Mouse (Mus musculus) subcutaneous adipose tissue, adult 2 months (tissue): Measurements from ENCODE around the gene Zc3h6. TPM values are rescaled to one million over a fixed set of nuclear protein-coding genes. Genes with fewer than 3 reads are reported as not detected.

Experiments
- polyA plus RNA-seq: library from polyadenylated mRNA; depleted of rRNA; stranded (reverse); fragments of >200 nt; gene quantifications from 2 replicates; pipeline ENCODE4 v1.2.3, GENCODE M21; 2012; ENCODE audit warnings: low replicate concordance; rRNA removed

Zc3h6 gene
- polyA plus RNA-seq, result 1.0 and 1.6 TPM in 2 replicates

GRCm38 (mm10) chr2:128966641-128967580, at the start of gene Zc3h6:
Gene Zc3h6 (plus strand): TSS chr2:128967402.

GRCm38 (mm10) chr2:128943538-128944528, 23.4 kb upstream of the Zc3h6 start, which contains the start of gene Zc3h8:
Gene Zc3h8 (minus strand): TSS chr2:128944077.

GRCm38 (mm10) chr2:128967661-128968441, 649 bp downstream of the Zc3h6 start, which contains the start of gene Gm10762:
Gene Gm10762 (minus strand): TSS chr2:128967725.

GRCm38 (mm10) chr2:129047811-129048210, 80.6 kb downstream of the Zc3h6 start, which contains the start of gene Vinac1:
Gene Vinac1 (minus strand): TSS chr2:129048172.

GRCm38 (mm10) chr2:129065437-129066282, 98.5 kb downstream of the Zc3h6 start, which contains the start of gene Ttl:
Gene Ttl (plus strand): TSS chr2:129065942.

Other genes with a start within 250 kb of the Zc3h6 start
- gene Tmem87b, start 149.3 kb upstream of the Zc3h6 start, polyA plus RNA-seq, result 25.8 and 26.8 TPM in 2 replicates
- 3.2 and 7.0 TPM in 2 replicates for gene Fbln7, start 104.4 kb upstream of the Zc3h6 start, polyA plus RNA-seq
- gene Zc3h8, start 23.3 kb upstream of the Zc3h6 start, polyA plus RNA-seq, result 1.8 and 2.0 TPM in 2 replicates
- 3.7 and 5.5 TPM in 2 replicates for gene Gm10762, start 323 bp downstream of the Zc3h6 start, polyA plus RNA-seq
- gene Vinac1, start 80.8 kb downstream of the Zc3h6 start, polyA plus RNA-seq, result 0.08 and 0.09 TPM in 2 replicates
- 7.8 and 12.2 TPM in 2 replicates for gene Ttl, start 98.5 kb downstream of the Zc3h6 start, polyA plus RNA-seq
- 20.7 and 37.3 TPM in 2 replicates for gene Polr1b, start 133.6 kb downstream of the Zc3h6 start, polyA plus RNA-seq
- gene Chchd5, start 162.3 kb downstream of the Zc3h6 start, polyA plus RNA-seq, result 29.6 and 30.6 TPM in 2 replicates
- 21.9 and 22.2 TPM in 2 replicates for gene Slc20a1, start 231.4 kb downstream of the Zc3h6 start, polyA plus RNA-seq